Mouse (Mus musculus): ENCODE data around the gene Rtn3.

Rtn3 gene

DNA sequence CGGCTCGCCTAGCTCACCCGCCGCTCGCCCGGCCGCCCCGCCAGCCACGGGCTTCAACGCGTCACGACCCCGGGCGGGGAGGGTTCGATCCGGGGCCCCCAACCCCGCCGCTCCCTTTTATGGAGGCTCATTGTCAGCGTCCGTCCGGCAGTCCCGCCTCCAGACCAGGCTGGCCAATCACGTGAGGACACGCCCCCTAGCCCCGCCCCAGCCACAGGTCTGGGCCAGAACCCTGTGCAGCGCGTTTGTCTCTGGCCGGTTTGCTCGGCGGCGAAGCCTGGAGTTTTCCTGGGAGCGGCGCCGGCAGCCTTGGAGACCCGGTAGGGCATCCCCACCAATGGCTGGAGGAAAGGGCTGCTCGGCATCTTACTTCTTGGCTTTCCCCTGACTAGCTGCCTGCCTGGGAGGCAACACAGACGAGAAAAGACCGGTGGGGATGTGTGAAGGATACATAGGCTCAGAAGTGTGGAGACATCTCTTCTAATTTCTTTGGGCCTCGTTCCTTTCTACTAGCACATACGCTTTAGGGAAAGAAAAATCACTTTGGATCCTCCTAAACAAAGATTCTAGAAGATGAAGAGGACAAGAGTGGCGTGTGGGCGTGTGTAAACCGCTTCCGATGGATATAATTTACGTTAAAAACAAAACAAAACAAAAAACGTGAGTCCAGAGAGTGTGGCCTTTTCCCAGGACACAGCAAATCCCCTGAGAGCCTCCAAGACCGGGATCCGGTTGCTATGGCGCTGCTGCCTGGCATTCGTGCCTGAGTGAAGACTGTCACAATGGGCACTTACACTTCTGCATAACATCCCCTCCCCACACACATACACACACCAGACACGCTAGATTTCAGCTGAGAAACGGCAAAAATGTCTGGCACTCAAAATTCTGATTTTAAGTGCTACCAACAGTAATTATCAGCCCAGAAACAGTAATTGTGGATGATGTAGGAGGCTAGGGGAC is 99.9 kb downstream of the Rtn3 start, which contains the start of gene Spindoc:
Spindoc (minus strand) TSS at position 92 of the 963 bp plus-strand sequence.
- DNase-seq (ENCODE audit: low read depth in 2 of 2, low spot score in 2 of 2), result peak; percentile 88 to 97

GRCm38 (mm10) chr19:7382248-7382902 is 100.7 kb downstream of the Rtn3 start:
- DNase-seq (ENCODE audit: low read depth in 2 of 2, low spot score in 2 of 2), result peak; percentile 19 to 35

DNA sequence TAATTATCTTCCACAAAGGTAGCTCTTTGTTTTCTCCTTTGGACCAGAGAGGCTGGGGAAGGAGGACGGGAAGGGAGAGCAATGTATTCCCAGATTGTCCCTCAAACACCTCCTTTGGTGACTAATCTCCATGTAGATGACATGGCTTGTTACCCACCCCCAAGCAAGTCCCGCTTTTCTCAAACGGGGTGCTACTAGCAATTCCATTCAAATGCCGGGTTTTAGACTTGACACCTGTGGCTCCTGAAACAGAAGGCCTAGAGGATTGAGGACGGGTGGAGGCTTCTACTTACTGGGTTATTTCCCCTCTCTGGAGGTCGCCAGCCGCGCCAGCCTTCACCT is 101.2 kb downstream of the Rtn3 start:
- no peak for DNase-seq (ENCODE audit: low read depth in 2 of 2, low spot score in 2 of 2)

DNA sequence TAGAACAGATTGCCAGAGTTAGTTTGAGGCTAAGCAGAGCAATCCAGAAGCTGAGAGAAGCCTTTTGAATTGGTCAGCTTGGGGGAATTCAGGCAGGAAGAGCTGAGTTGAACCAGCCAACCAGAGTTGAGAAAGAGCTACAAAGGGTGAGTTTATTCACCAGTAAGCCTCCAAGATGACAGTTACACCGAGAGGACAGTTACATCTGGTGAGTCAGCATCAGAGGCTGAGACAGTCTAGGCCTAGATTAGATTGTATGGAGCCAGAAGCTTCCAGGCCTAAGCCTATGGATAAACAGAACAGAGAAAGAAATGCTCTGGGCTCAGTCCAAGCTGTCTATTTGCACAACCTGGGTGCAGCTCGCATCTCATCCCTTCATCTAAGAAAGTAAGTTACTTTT is 105.4 kb downstream of the Rtn3 start:
- DNase-seq (ENCODE audit: low read depth in 2 of 2, low spot score in 2 of 2), result no peak
